Mouse (Mus musculus): ENCODE measurements around the gene Zpbp2. TPM values are rescaled to one million over a fixed set of nuclear protein-coding genes. Genes with fewer than 3 reads are reported as not detected.
"Not testable (repeated sequence)": the region's sequence is repeated elsewhere in the genome, so short reads cannot be mapped to it uniquely, and the experiment has no call there.

Gene Zpbp2
- polyA plus RNA-seq, 1 experiment = 0.23 TPM

- Histone ChIP-seq H3K4me3 (ENCODE audit: insufficient read depth, low read length) (no peak overlapping the region), H3K4me1 (ENCODE audit: control insufficient read depth, insufficient read depth, low read length) (no peaks in the 10 kb centered on the region), H3K27ac (ENCODE audit: insufficient read depth, low read length) (no peak overlapping the region)
- no peak for TF ChIP-seq POLR2A (IDR thresholded peaks at IDR 0.05; ENCODE audit: extremely low read depth, insufficient read depth, low read length)
- no peak for TF ChIP-seq CTCF (IDR thresholded peaks at IDR 0.05; ENCODE audit: extremely low read depth, insufficient read depth, low read length)
Measured at GRCm38 (mm10) chr11:98595955-98596354, 45.1 kb downstream of the Zpbp2 start.

GRCm38 (mm10) chr11:98597363-98597762 is 46.5 kb downstream of the Zpbp2 start:
- TF ChIP-seq POLR2A (IDR thresholded peaks at IDR 0.05; ENCODE audit: extremely low read depth, insufficient read depth, low read length) (no peak), CTCF (IDR thresholded peaks at IDR 0.05; ENCODE audit: extremely low read depth, insufficient read depth, low read length) (peak; percentile 51)
- H3K4me1 ChIP-seq (ENCODE audit: control insufficient read depth, insufficient read depth, low read length) = no peaks in the 10 kb centered on the region
- H3K4me3 ChIP-seq (ENCODE audit: insufficient read depth, low read length) = no peak overlapping the region
- no peak overlapping the region for H3K27ac ChIP-seq (ENCODE audit: insufficient read depth, low read length)

- H3K4me3 ChIP-seq (ENCODE audit: insufficient read depth, low read length) = no peak within 1 kb of the TSS
- H3K4me1 ChIP-seq (ENCODE audit: control insufficient read depth, insufficient read depth, low read length) = no peaks in the 10 kb centered on the region
- no peak within 1 kb of the TSS for H3K27ac ChIP-seq (ENCODE audit: insufficient read depth, low read length)
- TF ChIP-seq POLR2A (IDR thresholded peaks at IDR 0.05; ENCODE audit: extremely low read depth, insufficient read depth, low read length) (no peak), CTCF (IDR thresholded peaks at IDR 0.05; ENCODE audit: extremely low read depth, insufficient read depth, low read length) (no peak)
Measured at GRCm38 (mm10) chr11:98597991-98598390, 47.1 kb downstream of the Zpbp2 start, which contains the start of gene Lrrc3c. Gene Lrrc3c, plus strand, starts transcription at chr11:98598291.

GRCm38 (mm10) chr11:98598851-98599290 is 48.0 kb downstream of the Zpbp2 start:
- Histone ChIP-seq H3K4me1 (ENCODE audit: control insufficient read depth, insufficient read depth, low read length) (no peaks in the 10 kb centered on the region), H3K4me3 (ENCODE audit: insufficient read depth, low read length) (no peak overlapping the region), H3K27ac (ENCODE audit: insufficient read depth, low read length) (no peak overlapping the region)
- TF ChIP-seq POLR2A (IDR thresholded peaks at IDR 0.05; ENCODE audit: extremely low read depth, insufficient read depth, low read length) = no peak
- no peak for TF ChIP-seq CTCF (IDR thresholded peaks at IDR 0.05; ENCODE audit: extremely low read depth, insufficient read depth, low read length)

GRCm38 (mm10) chr11:98599291-98599690 is 48.4 kb downstream of the Zpbp2 start:
- TF ChIP-seq POLR2A (IDR thresholded peaks at IDR 0.05; ENCODE audit: extremely low read depth, insufficient read depth, low read length) = no peak
- no peak for TF ChIP-seq CTCF (IDR thresholded peaks at IDR 0.05; ENCODE audit: extremely low read depth, insufficient read depth, low read length)
- Histone ChIP-seq H3K4me3 (ENCODE audit: insufficient read depth, low read length) (no peak overlapping the region), H3K27ac (ENCODE audit: insufficient read depth, low read length) (no peak overlapping the region), H3K4me1 (ENCODE audit: control insufficient read depth, insufficient read depth, low read length) (no peaks in the 10 kb centered on the region)

GRCm38 (mm10) chr11:98602090-98602690 is 51.3 kb downstream of the Zpbp2 start:
- Histone ChIP-seq H3K27ac (ENCODE audit: insufficient read depth, low read length) (no peak overlapping the region), H3K4me3 (ENCODE audit: insufficient read depth, low read length) (no peak overlapping the region), H3K4me1 (ENCODE audit: control insufficient read depth, insufficient read depth, low read length) (no peaks in the 10 kb centered on the region)
- TF ChIP-seq POLR2A (IDR thresholded peaks at IDR 0.05; ENCODE audit: extremely low read depth, insufficient read depth, low read length) = no peak

- no peak overlapping the region for H3K27ac ChIP-seq (ENCODE audit: insufficient read depth, low read length)
- no peak overlapping the region for H3K4me3 ChIP-seq (ENCODE audit: insufficient read depth, low read length)
- H3K4me1 ChIP-seq (ENCODE audit: control insufficient read depth, insufficient read depth, low read length) = no peaks in the 10 kb centered on the region
- TF ChIP-seq POLR2A (IDR thresholded peaks at IDR 0.05; ENCODE audit: extremely low read depth, insufficient read depth, low read length) = no peak
- no peak for TF ChIP-seq CTCF (IDR thresholded peaks at IDR 0.05; ENCODE audit: extremely low read depth, insufficient read depth, low read length)
Measured at GRCm38 (mm10) chr11:98603953-98604352, 53.1 kb downstream of the Zpbp2 start.

- not testable (repeated sequence) for H3K4me3 ChIP-seq (ENCODE audit: insufficient read depth, low read length); H3K4me1 ChIP-seq (ENCODE audit: control insufficient read depth, insufficient read depth, low read length); H3K27ac ChIP-seq (ENCODE audit: insufficient read depth, low read length)
Measured at GRCm38 (mm10) chr11:98604911-98605310, 54.0 kb downstream of the Zpbp2 start.

GRCm38 (mm10) chr11:98606763-98607162 is 55.9 kb downstream of the Zpbp2 start:
- TF ChIP-seq CTCF (IDR thresholded peaks at IDR 0.05; ENCODE audit: extremely low read depth, insufficient read depth, low read length) (peak; percentile 64), POLR2A (IDR thresholded peaks at IDR 0.05; ENCODE audit: extremely low read depth, insufficient read depth, low read length) (no peak)
- H3K4me1 ChIP-seq (ENCODE audit: control insufficient read depth, insufficient read depth, low read length) = no peaks in the 10 kb centered on the region
- no peak overlapping the region for H3K27ac ChIP-seq (ENCODE audit: insufficient read depth, low read length)
- H3K4me3 ChIP-seq (ENCODE audit: insufficient read depth, low read length) = no peak overlapping the region

Other genes starting within 250 kb of the Zpbp2 start
- gene Neurod2, start 221.4 kb upstream of the Zpbp2 start, polyA plus RNA-seq (2012; rRNA removed) = 45.0 and 57.2 TPM in 2 replicates
- 127 and 322 TPM in 2 replicates for gene Ppp1r1b, start 202.7 kb upstream of the Zpbp2 start, polyA plus RNA-seq (2012; rRNA removed)
- 63.2 and 70.8 TPM in 2 replicates for gene Stard3, start 192.7 kb upstream of the Zpbp2 start, polyA plus RNA-seq (2012; rRNA removed)
- gene Tcap, start 167.3 kb upstream of the Zpbp2 start, polyA plus RNA-seq (2012; rRNA removed) = 13.6 and 17.7 TPM in 2 replicates
- 0.13 and 0.40 TPM in 2 replicates for gene Pnmt, start 164.6 kb upstream of the Zpbp2 start, polyA plus RNA-seq (2012; rRNA removed)
- gene Pgap3, start 150.6 kb upstream of the Zpbp2 start, polyA plus RNA-seq (2012; rRNA removed) = 14.4 TPM in 2 replicates
- gene Erbb2, start 138.6 kb upstream of the Zpbp2 start, polyA plus RNA-seq (2012; rRNA removed) = 2.0 and 2.6 TPM in 2 replicates
- 192 and 197 TPM in 2 replicates for gene Mien1, start 112.1 kb upstream of the Zpbp2 start, polyA plus RNA-seq (2012; rRNA removed)
- gene Grb7, start 104.7 kb upstream of the Zpbp2 start, polyA plus RNA-seq (2012; rRNA removed) = 3.8 TPM in 2 replicates
- gene Ikzf3, start 5.1 kb upstream of the Zpbp2 start, polyA plus RNA-seq (2012; rRNA removed) = 0.17 and 0.44 TPM in 2 replicates
- 55.0 and 56.1 TPM in 2 replicates for gene Ormdl3, start 36.3 kb downstream of the Zpbp2 start, polyA plus RNA-seq (2012; rRNA removed)
- not detected in 2 replicates for gene Lrrc3c, start 47.2 kb downstream of the Zpbp2 start, polyA plus RNA-seq (2012; rRNA removed)
- gene Gm12355, start 74.6 kb downstream of the Zpbp2 start, polyA plus RNA-seq (2012; rRNA removed) = 0.11 and 0.21 TPM in 2 replicates
- not detected in 2 replicates for gene Gsdma3, start 75.3 kb downstream of the Zpbp2 start, polyA plus RNA-seq (2012; rRNA removed)
- not detected in 2 replicates for gene Gsdma2, start 95.7 kb downstream of the Zpbp2 start, polyA plus RNA-seq (2012; rRNA removed)
- gene Gsdma, start 113.3 kb downstream of the Zpbp2 start, polyA plus RNA-seq (2012; rRNA removed) = 0.04 and 0.06 TPM in 2 replicates
- gene Psmd3, start 131.5 kb downstream of the Zpbp2 start, polyA plus RNA-seq (2012; rRNA removed) = 188 and 190 TPM in 2 replicates
- 0.08 TPM in 1 of 2 replicates, not detected in the other for gene Csf3, start 150.2 kb downstream of the Zpbp2 start, polyA plus RNA-seq (2012; rRNA removed)
- gene Med24, start 178.3 kb downstream of the Zpbp2 start, polyA plus RNA-seq (2012; rRNA removed) = 127 and 144 TPM in 2 replicates
- gene Thra, start 189.5 kb downstream of the Zpbp2 start, polyA plus RNA-seq (2012; rRNA removed) = 721 and 771 TPM in 2 replicates
- 153 and 156 TPM in 2 replicates for gene Nr1d1, start 224.2 kb downstream of the Zpbp2 start, polyA plus RNA-seq (2012; rRNA removed)
- gene Msl1, start 244.4 kb downstream of the Zpbp2 start, polyA plus RNA-seq (2012; rRNA removed) = 119 and 131 TPM in 2 replicates